8 mouse cellular contexts compared by ENCODE assay signal in genomic region chr4:154944121-154944590, GRCm38 (mm10). TPM values are rescaled to one million over a fixed set of nuclear protein-coding genes. Genes with fewer than 3 reads are reported as not detected.
A peak's percentile ranks its signal among the peaks of the same experiment; 100 is the strongest.
DNase-seq lines count a peak whose midpoint lies in the region; ATAC-seq lines count a peak whose summit lies in the region.

No protein-coding gene starts in this region.

- ATAC-seq in embryonic facial prominence, embryonic 13.5 days (ENCODE audit: insufficient number of reproducible peaks, insufficient read depth, low FRiP score, low TSS enrichment, low read depth): peak; percentile 67; the same call in 1 of the 2 replicates
- peak; percentile 48; the same call in 1 of the 2 replicates for ATAC-seq in limb, embryonic 13.5 days (ENCODE audit: low FRiP score, low read depth)
- ATAC-seq in midbrain, embryonic 14.5 days (ENCODE audit: low FRiP score, low TSS enrichment): peak; percentile 51

- 19% methylated on average over 2 of the region's 2 CpGs for WGBS in embryonic facial prominence, embryonic 13.5 days
- WGBS in limb, embryonic 13.5 days: 20% methylated on average over 2 of the region's 2 CpGs
- 27% methylated on average over 2 of the region's 2 CpGs for WGBS in midbrain, embryonic 14.5 days

- no peak overlapping the region for H3K4me3 ChIP-seq in embryonic facial prominence, embryonic 13.5 days
- H3K4me3 ChIP-seq in limb, embryonic 13.5 days: no peak overlapping the region
- no peak overlapping the region for H3K4me3 ChIP-seq in midbrain, embryonic 14.5 days (replicated peaks; ENCODE audit: low read depth, low read length)

- peaks cover 12% of the 10 kb centered on the region for H3K27me3 ChIP-seq in embryonic facial prominence, embryonic 13.5 days
- peaks cover 12% of the 10 kb centered on the region for H3K27me3 ChIP-seq in limb, embryonic 13.5 days
- no peaks in the 10 kb centered on the region for H3K27me3 ChIP-seq in midbrain, embryonic 14.5 days (ENCODE audit: control insufficient read depth, insufficient read depth, low read length)

- no peaks in the 10 kb centered on the region for H3K36me3 ChIP-seq in embryonic facial prominence, embryonic 13.5 days
- no peaks in the 10 kb centered on the region for H3K36me3 ChIP-seq in limb, embryonic 13.5 days
- no peaks in the 10 kb centered on the region for H3K36me3 ChIP-seq in midbrain, embryonic 14.5 days (ENCODE audit: control insufficient read depth, insufficient read depth, low read length)

- no peaks in the 10 kb centered on the region for H3K9me3 ChIP-seq in embryonic facial prominence, embryonic 13.5 days
- no peaks in the 10 kb centered on the region for H3K9me3 ChIP-seq in limb, embryonic 13.5 days
- no peaks in the 10 kb centered on the region for H3K9me3 ChIP-seq in midbrain, embryonic 14.5 days (ENCODE audit: control insufficient read depth, low read length)

- no peak overlapping the region for H3K27ac ChIP-seq in embryonic facial prominence, embryonic 13.5 days
- no peak overlapping the region for H3K27ac ChIP-seq in limb, embryonic 13.5 days
- no peak overlapping the region for H3K27ac ChIP-seq in midbrain, embryonic 14.5 days (replicated peaks; ENCODE audit: low read depth, low read length)

- peak; percentile 94 for DNase-seq in 416B (ENCODE audit: low read depth)
- peak; percentile 89 for DNase-seq in adrenal gland, postnatal 14 days
- peak; percentile 83 to 84 for DNase-seq in heart, adult 9 months (ENCODE audit: low spot score in 2 of 2)
- peak; percentile 78 to 85 for DNase-seq in kidney, adult 8-10 months
- peak; percentile 91 for DNase-seq in midbrain, embryonic 14.5 days
- peak; percentile 72 to 86 for DNase-seq in spleen, postnatal 10 days (ENCODE audit: low spot score in 2 of 2)

- H3K4me2 ChIP-seq in embryonic facial prominence, embryonic 13.5 days: no peak overlapping the region
- no peak overlapping the region for H3K4me2 ChIP-seq in limb, embryonic 13.5 days (replicated peaks)
- H3K4me2 ChIP-seq in midbrain, embryonic 14.5 days (ENCODE audit: low read length): no peak overlapping the region

- peaks cover 20% of the 10 kb centered on the region for H3K4me1 ChIP-seq in embryonic facial prominence, embryonic 13.5 days
- H3K4me1 ChIP-seq in limb, embryonic 13.5 days: peaks cover 15% of the 10 kb centered on the region; the same call in 1 of the 2 replicates
- H3K4me1 ChIP-seq in midbrain, embryonic 14.5 days (ENCODE audit: control insufficient read depth, insufficient read depth, low read length): peaks cover 20% of the 10 kb centered on the region; the same call in 1 of the 2 replicates

- H3K9ac ChIP-seq in embryonic facial prominence, embryonic 13.5 days: no peak overlapping the region
- H3K9ac ChIP-seq in limb, embryonic 13.5 days: no peak overlapping the region
- no peak overlapping the region for H3K9ac ChIP-seq in midbrain, embryonic 14.5 days (replicated peaks; ENCODE audit: low read length)

RNA-seq across cellular contexts. Expression of gene Tnfrsf14, which starts 15.8 kb away (rescaled TPM):
- total RNA-seq in adrenal gland, postnatal 14 days (2021): 8.3 and 10.6 TPM in 2 replicates
- polyA plus RNA-seq in embryonic facial prominence, embryonic 13.5 days (2015; fragmentation: Nextera tagmentation; extraction: Ambion mirVana): 1.6 and 1.8 TPM in 2 replicates
- polyA plus RNA-seq in limb, embryonic 13.5 days (2015; fragmentation: Nextera tagmentation; extraction: Ambion mirVana): 1.2 and 1.8 TPM in 2 replicates
- not detected in 2 replicates for polyA plus RNA-seq in midbrain, embryonic 14.5 days (2014; fragmentation: Nextera tagmentation; extraction: Ambion mirVana)

RNA-seq across cellular contexts. Expression of gene Hes5, which starts 16.6 kb away (rescaled TPM):
- not detected in 2 replicates for total RNA-seq in adrenal gland, postnatal 14 days (2021)
- polyA plus RNA-seq in embryonic facial prominence, embryonic 13.5 days (2015; fragmentation: Nextera tagmentation; extraction: Ambion mirVana): 4.2 and 6.0 TPM in 2 replicates
- 0.94 and 2.3 TPM in 2 replicates for polyA plus RNA-seq in limb, embryonic 13.5 days (2015; fragmentation: Nextera tagmentation; extraction: Ambion mirVana)
- 111 and 123 TPM in 2 replicates for polyA plus RNA-seq in midbrain, embryonic 14.5 days (2014; fragmentation: Nextera tagmentation; extraction: Ambion mirVana)

RNA-seq across cellular contexts. Expression of gene Pank4, which starts 19.8 kb away (rescaled TPM):
- 27.9 and 30.2 TPM in 2 replicates for total RNA-seq in adrenal gland, postnatal 14 days (2021)
- polyA plus RNA-seq in embryonic facial prominence, embryonic 13.5 days (2015; fragmentation: Nextera tagmentation; extraction: Ambion mirVana): 48.3 and 54.1 TPM in 2 replicates
- polyA plus RNA-seq in limb, embryonic 13.5 days (2015; fragmentation: Nextera tagmentation; extraction: Ambion mirVana): 46.0 and 48.2 TPM in 2 replicates
- polyA plus RNA-seq in midbrain, embryonic 14.5 days (2014; fragmentation: Nextera tagmentation; extraction: Ambion mirVana): 30.6 and 38.8 TPM in 2 replicates

RNA-seq across cellular contexts. Expression of gene Fam213b, which starts 45.2 kb away (rescaled TPM):
- 51.9 and 52.6 TPM in 2 replicates for total RNA-seq in adrenal gland, postnatal 14 days (2021)
- polyA plus RNA-seq in embryonic facial prominence, embryonic 13.5 days (2015; fragmentation: Nextera tagmentation; extraction: Ambion mirVana): 48.6 and 53.6 TPM in 2 replicates
- 44.3 and 45.1 TPM in 2 replicates for polyA plus RNA-seq in limb, embryonic 13.5 days (2015; fragmentation: Nextera tagmentation; extraction: Ambion mirVana)
- 52.1 and 53.2 TPM in 2 replicates for polyA plus RNA-seq in midbrain, embryonic 14.5 days (2014; fragmentation: Nextera tagmentation; extraction: Ambion mirVana)

Comparison
In these comparisons a context has a peak if more than half of its experiments do, and no peak if none do; other contexts are left out.
1. RNA of gene Hes5, which starts 16.6 kb away (polyA plus RNA-seq): 111 to 123 TPM in midbrain, embryonic 14.5 days; 4.2 to 6.0 TPM in embryonic facial prominence, embryonic 13.5 days and 0.94 to 2.3 TPM in limb, embryonic 13.5 days; every median in the first group is over 10 times any median in the second.
2. Peak in every context shown above with its lines, with median percentiles within 50 percentile points of each other: DNase-seq and ATAC-seq.